Mouse (Mus musculus) fibroblast of lung, adult 2 months (primary cell): ENCODE measurements around the gene Fjx1.
A peak's percentile ranks its signal among the peaks of the same experiment; 100 is the strongest.

Experiments used
- DNase-seq: peaks from one replicate; pipeline ENCODE4 v3.0.0-alpha.2; 2011; ENCODE audit warnings: low read depth

Gene Fjx1

DNA sequence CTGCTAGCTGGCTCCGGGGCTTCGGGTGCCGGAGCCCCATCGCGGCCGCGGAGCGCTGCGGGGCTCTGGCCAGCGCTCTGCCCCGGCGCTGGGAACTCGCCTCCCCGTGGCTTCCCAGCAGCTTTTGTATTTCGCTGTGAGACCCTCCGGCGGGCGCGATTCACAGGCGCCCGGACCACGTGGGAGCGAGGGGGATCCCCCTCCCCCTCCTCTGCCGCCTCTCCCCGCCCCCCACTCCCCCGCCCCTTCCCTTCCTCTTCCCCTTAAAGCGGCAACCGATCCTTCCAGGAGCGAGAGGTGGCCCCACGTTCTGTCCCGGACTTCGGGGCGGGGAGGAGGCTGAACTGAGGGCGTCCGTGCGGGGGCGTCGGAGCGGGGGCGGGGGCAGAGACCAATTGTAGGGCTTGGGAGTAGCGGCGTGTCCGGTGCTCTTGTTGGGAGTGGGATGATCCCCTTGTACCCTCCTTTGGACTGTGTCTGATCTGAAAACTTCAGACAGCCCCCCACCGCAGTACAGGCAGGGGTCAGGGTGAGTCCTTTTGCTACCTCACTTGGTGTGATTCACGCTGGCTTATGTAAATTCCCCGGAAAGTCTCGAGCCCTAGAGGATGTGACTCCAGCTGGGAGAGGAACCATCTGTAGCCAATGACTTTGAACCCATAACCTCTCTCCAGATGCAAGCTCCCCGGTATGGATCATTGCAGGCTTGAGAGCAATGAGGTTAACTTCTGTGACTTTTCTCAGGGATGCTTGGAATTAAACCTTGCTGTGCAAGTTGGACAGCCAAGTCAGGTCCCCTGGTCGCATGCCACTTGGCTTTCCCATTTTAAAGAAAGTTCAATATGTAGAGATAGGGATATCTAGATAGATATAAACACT, at the start of gene Fjx1:
Gene Fjx1, minus strand, starts transcription at position 829 of the 879 bp plus-strand sequence.
- DNase-seq = no peak

DNA sequence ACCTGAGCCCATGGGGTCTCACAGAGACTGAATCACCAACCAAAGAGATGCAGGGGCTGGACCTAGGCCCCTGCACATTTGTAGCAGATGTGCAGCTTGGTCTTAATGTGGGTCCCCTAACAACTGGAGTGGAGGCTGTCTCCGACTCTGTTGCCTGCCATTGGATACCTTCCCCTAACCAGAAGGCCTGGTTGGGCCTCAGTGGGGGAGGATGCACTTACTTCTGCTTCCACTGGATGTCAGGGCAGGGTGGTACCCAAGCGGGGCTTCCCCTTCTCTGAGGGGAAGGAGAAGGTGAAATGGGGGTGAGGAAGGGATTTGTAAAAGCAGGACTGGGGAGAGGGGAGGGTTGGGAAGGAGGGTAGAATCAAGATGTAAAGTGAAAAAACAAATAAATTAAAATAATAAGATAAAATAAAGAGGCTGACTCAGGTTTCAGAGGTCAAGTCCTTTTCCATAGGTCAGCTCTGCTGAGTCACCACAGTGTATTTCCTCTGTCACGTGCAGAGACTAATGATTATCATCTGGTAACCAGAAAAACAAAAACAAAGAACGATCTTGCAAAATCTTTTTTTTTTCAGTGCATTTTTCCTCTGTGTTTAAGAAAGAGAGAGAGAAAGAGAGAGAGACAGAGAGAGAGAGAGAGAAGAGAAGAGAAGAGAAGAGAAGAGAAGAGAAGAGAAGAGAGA, 47.8 kb upstream of the Fjx1 start:
- DNase-seq = no peak

DNA sequence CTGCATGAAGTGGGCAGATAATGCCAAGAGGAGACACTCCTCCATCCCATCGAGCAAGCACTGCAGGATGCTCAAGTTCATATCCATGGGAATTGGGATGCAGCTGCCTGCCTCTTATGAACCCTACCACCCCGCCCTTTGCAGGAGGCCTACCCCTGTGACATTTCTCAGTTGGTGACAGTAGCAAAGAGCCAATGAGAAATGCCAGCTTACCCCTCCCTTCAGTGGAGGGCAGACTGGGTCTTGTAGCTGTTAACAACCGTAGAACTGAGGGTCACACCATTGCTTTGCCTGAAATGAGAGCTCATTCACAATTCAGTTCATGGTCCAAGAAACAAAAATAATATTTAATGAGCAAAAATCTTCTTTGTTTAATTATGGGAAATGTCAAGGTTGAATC, 28.4 kb upstream of the Fjx1 start:
- no peak for DNase-seq

DNA sequence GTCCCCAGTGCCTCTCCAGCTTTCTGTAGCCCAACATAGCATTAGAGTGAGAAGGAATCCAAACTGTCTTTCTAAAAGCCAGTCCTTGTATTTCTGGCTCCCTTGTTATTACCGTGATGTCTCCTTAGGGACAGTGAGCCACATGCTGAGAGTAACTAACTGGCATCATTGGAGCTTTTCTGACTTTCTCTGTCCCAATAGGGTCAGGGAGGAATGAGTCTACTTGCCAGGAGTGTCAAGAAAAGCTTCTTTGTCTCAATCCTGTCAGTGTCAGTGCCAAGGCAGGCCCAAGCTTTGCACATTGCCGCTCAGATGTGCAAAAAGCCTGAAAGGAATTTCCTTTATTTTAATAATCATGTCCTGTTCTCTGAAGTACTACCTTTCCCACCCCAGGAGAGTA, 23.8 kb upstream of the Fjx1 start:
- no peak for DNase-seq

DNA sequence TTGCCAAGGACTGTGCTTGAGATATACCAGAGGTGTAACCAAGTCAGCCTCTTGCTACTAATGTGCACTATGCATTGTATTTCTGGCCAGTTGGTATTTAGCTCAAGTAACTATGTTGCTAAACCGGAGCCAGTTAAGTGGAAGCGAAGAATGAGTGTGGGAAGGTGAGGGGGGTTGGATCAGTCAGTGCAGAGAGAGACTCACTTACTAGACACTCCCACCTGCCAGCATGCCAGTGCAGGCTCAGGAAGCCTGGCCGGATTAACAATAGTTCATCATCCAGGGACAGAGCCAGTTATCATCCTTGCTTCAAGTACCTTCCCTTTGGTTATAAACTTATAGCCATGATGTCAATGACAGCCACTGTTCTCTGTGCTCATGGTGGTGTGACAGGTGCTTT, 16.3 kb upstream of the Fjx1 start:
- DNase-seq = no peak

DNA sequence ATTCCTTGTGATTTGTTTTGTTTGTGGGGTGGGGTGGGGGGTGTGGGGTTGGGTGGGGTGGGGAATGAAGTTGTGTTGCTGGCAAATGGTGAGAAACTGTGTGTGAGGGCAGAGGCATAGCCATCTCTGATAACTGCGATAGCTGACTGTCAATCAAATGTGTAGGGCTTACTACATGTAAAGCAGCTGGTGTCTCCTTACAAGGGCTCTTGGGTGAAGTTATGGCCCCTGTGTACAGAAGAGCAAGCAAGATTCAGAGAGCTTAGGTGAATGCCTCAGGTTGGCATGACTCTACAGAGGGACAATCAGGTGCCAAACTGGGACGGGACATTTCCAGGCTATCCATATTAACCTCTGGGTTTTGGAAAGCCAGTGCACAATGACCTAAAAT, 12.0 kb upstream of the Fjx1 start:
- DNase-seq = no peak

DNA sequence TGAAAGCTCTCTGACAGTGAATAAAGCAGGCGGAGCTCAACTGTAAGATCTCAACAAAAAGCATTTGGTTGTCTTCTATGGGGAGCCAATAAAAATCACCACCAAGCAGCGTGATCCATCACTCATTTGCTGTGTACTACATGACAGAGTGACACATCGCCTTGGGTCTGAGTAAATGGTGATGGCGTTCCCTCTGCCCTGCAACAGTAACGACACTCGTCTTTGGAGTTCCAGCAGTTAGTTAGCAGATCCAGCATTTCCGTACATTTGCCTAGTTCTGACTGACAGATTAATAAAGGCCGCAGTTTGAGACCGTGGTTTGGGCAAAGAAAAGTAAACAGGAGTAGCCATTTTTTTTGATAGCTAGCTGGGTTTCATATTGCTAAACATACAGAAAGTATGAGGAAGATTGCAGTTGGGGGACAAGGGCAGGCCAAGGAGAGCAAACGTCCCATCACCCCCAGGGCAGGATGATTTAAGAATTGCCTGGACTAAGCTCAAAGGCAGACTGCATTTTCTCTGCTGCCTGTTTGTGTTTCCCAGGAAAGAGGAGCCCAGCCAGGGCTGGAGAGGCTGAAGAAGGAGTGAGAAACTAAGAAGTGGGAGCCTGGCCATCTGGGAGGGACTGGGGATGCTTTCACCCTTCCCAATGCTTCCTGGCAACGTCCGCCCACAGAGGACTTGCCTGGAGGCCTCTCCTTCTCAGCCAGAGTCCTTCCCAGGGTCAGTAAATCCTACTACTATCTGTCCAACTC, 11.5 kb upstream of the Fjx1 start:
- peak; percentile 46 for DNase-seq

DNA sequence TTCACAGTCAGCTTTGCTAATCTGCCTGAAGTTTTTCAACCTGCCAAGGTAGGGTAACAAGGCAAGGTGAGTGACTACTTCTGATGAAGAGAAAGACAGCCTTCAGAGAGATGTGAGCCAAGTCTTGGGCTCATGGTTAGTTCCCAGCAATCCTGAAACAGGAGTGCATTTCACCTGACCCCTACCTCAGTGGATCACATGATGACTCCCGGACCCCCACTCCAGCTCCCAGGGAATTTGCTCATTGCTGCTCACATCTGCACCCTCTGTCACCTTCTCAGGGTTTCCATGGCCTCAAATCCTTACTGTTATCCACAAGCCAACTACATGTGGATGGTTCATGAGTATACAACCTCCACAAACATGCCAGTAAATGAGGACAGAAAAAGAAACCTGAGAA, 9.2 kb upstream of the Fjx1 start:
- no peak for DNase-seq

DNA sequence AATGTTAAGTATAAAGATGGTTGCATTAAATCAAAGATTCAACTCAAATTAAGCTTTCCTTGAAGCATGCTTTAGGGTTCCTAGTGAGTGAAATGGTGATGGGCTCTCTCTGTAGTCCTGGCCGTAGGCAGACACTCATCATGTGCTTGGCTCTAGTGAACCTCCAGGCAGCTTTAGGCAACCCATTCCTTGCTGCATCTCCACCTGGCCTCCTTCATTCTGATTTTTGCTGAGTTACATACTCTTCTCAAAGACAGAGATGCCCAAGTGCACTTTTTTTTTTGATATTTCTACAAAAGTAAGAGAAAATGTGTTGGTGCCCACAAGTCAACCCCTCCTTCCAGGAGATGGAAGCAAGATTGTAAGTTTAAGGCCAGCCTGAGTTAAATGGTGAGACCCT, 2.8 kb upstream of the Fjx1 start:
- no peak for DNase-seq

DNA sequence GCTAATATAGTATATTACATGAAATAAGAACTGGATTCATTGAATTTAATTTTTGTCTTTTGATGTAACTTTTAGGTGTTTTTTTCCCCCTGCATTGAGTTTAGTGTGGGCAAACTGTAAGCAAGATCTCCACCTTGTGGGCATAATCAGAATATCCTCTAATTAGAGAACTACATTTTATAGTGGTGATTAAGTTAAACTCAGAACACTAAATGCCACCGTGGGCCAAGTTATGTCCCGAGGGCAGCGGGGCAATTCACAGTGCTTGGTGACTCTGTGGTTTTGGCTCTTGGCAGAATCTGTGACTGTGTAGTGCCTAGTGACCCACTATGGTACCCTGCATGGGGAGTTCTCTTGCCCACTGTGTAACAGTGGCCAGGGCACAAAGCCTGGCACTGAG, 1.1 kb upstream of the Fjx1 start:
- DNase-seq = no peak

DNA sequence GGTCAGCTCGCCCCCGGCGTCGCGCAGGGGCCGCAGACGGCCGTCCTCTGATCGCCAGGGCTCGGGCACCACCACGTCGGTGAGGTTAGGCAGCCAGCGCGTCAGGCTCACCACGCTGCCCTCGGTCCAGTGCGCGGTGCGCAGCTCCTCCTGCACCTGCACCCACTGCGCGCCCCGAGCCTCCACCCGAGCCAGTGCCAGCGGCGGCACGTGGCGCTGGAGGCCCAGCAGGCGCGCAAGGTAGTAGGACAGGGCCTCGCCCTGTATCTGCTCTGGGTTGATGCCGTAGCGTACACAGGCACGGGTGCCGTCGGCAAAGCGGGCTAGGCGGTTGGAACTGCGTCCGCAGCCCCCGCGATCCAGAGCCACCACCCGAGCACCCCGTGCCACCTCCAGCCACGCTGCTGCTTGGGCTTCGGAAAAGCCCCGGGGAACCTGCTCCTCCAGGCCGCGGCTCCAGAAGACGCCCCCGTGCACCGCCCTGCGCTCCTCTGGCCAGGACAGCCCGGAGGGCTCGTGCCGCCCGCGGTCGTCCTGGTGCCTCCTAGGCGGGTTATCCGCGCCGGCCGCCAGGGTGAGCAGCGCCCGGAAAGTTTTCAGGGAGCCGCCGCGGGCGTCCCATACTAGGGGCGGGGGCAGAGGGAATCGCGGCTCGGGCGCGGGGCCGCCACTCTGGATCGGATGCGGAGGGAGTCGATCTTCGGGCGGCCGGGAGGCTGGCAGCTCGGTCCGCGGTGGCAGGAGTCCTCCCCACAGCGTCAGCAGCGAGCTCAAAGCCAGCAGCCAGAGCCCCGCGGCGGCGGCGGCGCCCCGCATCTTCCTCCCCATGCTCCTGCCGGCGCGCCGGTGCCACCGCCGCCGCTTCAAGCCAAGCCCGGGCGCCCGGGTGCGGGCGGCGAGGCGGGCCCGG, 1.3 kb downstream of the Fjx1 start:
- DNase-seq = no peak

DNA sequence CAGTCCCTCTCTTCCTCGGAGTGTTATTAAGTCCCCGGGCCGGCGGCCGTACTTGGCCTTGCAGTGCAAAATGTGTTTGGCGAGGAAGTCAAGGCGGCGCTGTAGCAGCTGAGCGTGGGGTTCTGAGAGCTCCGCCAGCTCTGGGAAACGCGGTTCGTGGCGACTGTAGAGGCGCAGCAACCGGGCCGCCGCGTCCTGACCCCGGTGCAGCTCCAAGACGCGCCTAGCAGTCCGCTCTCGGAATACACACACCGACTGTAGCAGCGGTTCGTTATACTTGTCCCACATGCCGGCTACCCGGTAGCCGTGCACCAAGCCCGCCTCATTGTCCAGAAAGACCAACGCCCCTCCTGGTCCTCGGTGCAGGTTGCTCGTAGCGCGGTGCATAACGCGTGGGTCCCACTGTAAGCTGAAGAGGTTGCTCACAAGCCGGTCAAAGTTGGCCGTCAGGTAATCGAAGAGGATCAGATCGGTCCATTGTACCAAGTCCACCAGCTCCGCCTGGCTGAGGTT, 2.0 kb downstream of the Fjx1 start:
- DNase-seq = no peak

DNA sequence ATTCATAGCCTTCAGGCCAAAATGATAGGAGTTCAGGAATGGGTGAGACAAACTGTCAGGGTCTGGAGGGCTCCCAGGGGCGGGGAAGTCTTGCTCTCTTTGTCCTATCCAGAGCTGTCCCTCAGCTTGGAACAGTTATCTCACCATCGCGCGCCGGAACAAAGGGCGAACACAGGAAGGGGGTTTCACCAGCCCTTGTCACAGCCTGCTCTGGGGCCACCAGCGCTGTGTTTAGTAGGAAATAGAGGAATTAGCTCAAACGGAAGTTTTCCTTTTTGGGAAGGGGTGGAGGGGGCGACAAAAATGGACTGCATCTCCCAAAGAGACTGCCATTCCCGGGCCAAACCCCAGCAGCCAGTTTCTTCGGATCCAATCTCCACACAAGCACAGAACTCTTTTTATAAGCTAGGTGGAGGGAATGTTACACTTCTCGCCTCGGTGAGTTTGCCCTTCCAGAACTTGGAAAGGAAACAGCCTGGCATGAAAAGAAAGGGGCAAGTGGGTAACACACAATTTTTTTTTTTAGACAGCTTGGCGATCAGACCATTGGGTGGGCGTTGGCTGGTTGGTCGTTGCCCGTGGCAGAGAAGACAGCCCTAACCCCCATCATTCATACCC, 2.6 kb downstream of the Fjx1 start:
- DNase-seq = no peak

DNA sequence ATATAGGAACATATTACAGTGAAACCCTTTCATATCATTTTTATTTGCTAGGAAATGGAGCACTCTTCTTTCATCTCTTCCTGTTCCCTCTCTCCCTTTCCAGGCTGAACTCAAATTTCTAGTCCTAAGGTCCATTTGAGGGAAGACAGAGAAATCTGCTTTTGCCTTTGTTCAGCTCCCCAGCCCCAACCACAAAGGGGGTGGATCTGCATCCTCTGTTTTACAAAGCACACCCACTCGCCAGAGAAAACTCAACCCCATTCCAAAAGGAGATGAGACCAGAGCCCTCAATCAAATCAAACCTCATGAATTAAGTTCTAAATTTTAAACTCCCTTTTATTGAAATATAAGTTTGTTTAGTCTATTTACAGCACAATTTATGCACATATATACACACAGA, 3.2 kb downstream of the Fjx1 start:
- no peak for DNase-seq

DNA sequence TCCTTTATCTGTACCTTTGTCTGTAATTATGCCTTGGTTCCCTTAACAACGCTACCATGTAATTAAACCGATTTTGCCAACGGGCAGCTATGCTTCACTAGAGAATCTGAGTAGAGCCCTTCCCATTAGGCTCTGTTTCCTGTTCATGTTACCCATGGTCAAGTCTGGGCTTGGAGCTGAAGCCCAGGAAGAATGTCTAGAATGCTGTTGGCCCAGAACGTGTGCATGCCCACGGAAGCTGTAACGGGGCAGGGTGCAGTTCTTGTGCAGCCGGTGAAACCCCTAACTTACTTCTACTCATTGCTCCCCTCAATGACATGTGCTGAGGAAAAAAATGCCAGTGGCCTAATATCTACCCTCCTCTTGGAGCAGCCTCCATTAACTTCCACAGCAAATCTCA, 4.5 kb downstream of the Fjx1 start:
- no peak for DNase-seq

DNA sequence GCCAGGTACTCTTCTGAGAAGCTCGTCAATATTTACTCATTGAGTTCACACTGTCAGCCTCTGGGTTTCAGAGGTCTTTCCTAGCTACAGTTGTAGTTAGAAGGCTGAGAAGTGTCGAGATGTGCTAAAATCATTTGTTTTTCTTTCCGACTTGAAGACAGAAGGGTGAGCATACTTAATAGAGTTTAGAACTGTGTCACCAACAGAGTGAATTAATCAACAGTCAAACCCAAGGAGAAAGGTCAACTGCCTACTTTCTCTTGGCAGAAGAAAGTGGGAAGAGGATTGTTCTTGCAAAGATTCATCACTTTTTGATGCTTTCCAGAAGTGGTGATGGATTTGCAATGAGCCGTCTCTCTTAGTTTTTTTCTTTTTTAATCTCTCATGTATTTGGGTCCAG, 5.4 kb downstream of the Fjx1 start:
- no peak for DNase-seq

DNA sequence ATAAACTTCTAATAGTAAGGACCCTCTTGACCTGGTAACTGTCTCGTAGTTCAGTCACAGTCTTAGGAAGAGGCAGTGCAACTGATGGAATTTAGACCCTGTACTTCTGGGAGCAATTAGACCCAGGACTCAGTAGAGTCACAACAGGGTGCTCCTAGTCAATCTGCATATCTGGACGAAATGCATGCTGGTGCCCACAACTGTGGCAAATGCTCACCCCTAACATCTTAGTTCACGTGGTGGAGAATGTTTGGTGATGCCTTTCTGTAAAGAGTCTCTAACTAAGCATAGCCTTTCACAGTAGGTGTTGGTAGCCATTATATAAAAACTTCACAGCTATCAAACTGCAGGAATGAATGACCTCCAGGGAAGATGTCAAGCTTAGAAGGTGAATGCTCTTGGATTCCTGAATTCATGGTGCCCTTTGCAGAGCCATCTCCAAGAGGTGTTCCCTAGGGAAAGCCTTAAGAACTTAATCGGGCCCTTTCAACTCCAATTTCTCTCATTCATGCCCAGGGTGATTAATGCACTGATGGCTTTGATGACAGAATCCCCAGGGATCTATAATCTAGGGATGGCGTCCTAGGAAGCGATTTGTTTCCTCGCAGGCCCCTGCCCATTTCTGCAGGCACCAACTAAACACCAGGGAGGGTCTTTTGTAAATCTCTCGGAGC, 14.8 kb downstream of the Fjx1 start:
- no peak for DNase-seq

DNA sequence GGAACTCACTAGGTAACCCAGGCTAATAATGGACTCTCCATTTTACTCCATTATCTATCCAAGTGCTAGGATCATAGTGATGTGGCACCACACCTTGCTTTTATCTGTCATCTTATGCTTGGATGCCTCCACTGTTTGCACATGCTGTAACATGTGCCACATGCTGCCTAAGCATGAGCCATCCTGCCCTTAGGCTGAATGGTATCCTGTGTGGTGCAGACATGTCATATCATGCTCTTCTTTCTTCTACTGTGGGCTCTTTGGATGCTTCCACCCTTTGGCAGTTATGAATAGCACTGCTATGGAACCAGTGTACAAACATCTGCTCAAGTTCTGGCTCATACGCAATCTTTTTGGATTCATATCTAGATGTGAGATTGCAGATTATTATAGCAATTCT, 18.4 kb downstream of the Fjx1 start:
- no peak for DNase-seq

DNA sequence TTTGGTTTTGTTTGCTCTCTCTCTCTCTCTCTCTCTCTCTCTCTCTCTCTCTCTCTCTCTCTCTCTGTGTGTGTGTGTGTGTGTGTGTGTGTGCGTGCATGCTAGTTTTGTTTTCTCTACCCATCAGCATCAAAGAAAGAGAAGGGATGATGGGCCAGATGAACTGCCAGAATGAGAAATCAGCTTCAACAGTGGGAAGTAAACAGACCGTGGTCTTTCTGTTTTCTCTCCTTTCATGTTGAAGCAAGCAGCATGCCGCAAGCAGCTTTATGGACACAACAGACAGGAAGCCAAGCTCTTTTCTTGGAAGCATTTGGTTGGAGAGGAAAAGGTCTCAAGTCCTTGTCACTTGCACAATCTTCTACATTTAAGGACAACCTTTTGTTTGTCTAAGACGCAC, 21.2 kb downstream of the Fjx1 start:
- DNase-seq = no peak

DNA sequence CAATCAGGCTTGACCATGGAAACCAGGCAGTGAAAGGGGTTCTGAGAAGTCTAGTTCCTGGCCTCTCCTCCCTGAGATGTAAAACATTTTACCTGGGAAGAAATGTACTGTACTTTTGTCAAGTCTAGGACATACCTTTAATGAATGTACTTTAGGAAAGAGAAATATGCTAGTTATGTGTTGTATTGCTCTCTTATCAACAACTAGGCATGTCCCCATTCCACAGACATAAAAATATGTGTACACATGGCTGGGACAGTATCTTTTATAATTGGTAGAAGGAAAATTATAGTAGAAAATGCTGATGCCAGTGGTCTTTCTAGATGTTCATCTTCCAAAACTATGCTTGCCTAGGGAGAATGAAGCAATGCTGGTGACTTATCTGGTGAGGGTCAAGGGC, 24.3 kb downstream of the Fjx1 start:
- DNase-seq = no peak

DNA sequence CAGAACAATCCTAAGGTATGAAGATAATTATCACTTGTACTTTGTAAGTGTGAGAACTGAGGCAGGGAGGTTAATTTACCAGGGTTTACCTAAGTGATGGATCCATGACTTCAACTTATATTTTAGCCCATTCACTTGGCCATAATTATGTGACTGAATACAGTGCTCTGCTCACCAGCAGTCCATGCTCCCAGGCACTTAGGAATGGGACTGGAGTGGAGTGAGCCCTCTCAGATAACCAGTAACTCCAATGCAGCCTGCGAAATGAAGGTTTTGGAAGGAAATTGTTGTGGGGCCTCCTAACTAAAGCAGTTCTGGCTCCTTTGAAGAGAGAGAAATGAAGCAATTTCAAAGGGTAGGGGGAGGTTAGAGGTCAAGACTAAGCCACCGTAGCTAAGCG, 25.9 kb downstream of the Fjx1 start:
- no peak for DNase-seq
